15 mouse cellular contexts compared by ENCODE assay signal in genomic region chr6:118753787-118754186, GRCm38 (mm10).
DNase-seq lines count a peak whose midpoint lies in the region; ATAC-seq lines count a peak whose summit lies in the region.
"Had no signal": no experiment of that assay in that cellular context is flagged by ENCODE, and none has a peak within 500 bp of the region (broad histone marks: within the 10 kb centered on the region; RNA-seq: fewer than 3 reads in every experiment).

No protein-coding gene starts in this region.

- WGBS in forebrain, embryonic 13.5 days: 78% methylated on average over 8 of the region's 8 CpGs
- WGBS in forebrain, embryonic 11.5 days: 84% methylated on average over 8 of the region's 8 CpGs
- WGBS in liver, embryonic 12.5 days (ENCODE audit: insufficient replicate concordance): 85% methylated on average over 8 of the region's 8 CpGs

- H3K36me3 ChIP-seq in forebrain, embryonic 13.5 days (ENCODE audit: poor library complexity, severe bottlenecking): no peaks in the 10 kb centered on the region
- no peaks in the 10 kb centered on the region for H3K36me3 ChIP-seq in forebrain, embryonic 11.5 days (ENCODE audit: control insufficient read depth, insufficient read depth, low read length)
- no peaks in the 10 kb centered on the region for H3K36me3 ChIP-seq in liver, embryonic 12.5 days
- H3K36me3 ChIP-seq: stomach, embryonic 15.5 days had no signal

- no peaks in the 10 kb centered on the region for H3K9me3 ChIP-seq in forebrain, embryonic 13.5 days (replicated peaks)
- no peaks in the 10 kb centered on the region for H3K9me3 ChIP-seq in forebrain, embryonic 11.5 days (ENCODE audit: control insufficient read depth, low read length)
- no peaks in the 10 kb centered on the region for H3K9me3 ChIP-seq in liver, embryonic 12.5 days (replicated peaks)
- H3K9me3 ChIP-seq: heart, embryonic 13.5 days; limb, embryonic 10.5 days; stomach, embryonic 15.5 days had no signal

- ATAC-seq in forebrain, embryonic 13.5 days: peak; percentile 62; the same call in 1 of the 2 replicates
- ATAC-seq in forebrain, embryonic 11.5 days (replicated peaks; ENCODE audit: low FRiP score): no peak
- ATAC-seq in liver, embryonic 12.5 days: no peak

- H3K27ac ChIP-seq in forebrain, embryonic 13.5 days: peak overlapping the region; percentile 32; the same call in 1 of the 2 replicates
- H3K27ac ChIP-seq in forebrain, embryonic 11.5 days (ENCODE audit: low read depth, low read length): no peak overlapping the region
- peak overlapping the region; percentile 57 for H3K27ac ChIP-seq in liver, embryonic 12.5 days
- H3K27ac ChIP-seq: heart, embryonic 13.5 days; kidney, postnatal 0 days; limb, embryonic 10.5 days; stomach, embryonic 15.5 days had no signal

- no peak overlapping the region for H3K4me2 ChIP-seq in forebrain, embryonic 13.5 days
- no peak overlapping the region for H3K4me2 ChIP-seq in forebrain, embryonic 11.5 days (ENCODE audit: low read depth, low read length, severe bottlenecking)
- no peak overlapping the region for H3K4me2 ChIP-seq in liver, embryonic 12.5 days
- H3K4me2 ChIP-seq: heart, embryonic 13.5 days; stomach, embryonic 15.5 days had no signal

- no peak overlapping the region for H3K9ac ChIP-seq in forebrain, embryonic 13.5 days
- no peak overlapping the region for H3K9ac ChIP-seq in forebrain, embryonic 11.5 days (ENCODE audit: low read length)
- H3K9ac ChIP-seq in liver, embryonic 12.5 days: no peak overlapping the region
- H3K9ac ChIP-seq: heart, embryonic 13.5 days; stomach, embryonic 15.5 days had no signal

- no peaks in the 10 kb centered on the region for H3K27me3 ChIP-seq in forebrain, embryonic 13.5 days
- H3K27me3 ChIP-seq in forebrain, embryonic 11.5 days (ENCODE audit: control insufficient read depth, insufficient read depth, low read length): no peaks in the 10 kb centered on the region
- H3K27me3 ChIP-seq in liver, embryonic 12.5 days (replicated peaks): no peaks in the 10 kb centered on the region
- H3K27me3 ChIP-seq: heart, embryonic 13.5 days; stomach, embryonic 15.5 days had no signal

- DNase-seq in forebrain, embryonic 11.5 days (ENCODE audit: low spot score): no peak
- no peak for DNase-seq in liver
- DNase-seq in cerebellum, adult 8-10 months: peak; percentile 92
- DNase-seq in layer of hippocampus, adult 9-11 months: peak; percentile 52
- DNase-seq in spleen, postnatal 14 days (ENCODE audit: low spot score in 2 of 2): no peak
- no peak for DNase-seq in urinary bladder, postnatal 36 days (ENCODE audit: low spot score in 2 of 2)
- DNase-seq: adrenal gland, postnatal 25 days; gastrocnemius, postnatal 25 days; midbrain, embryonic 14.5 days had no signal

- H3K4me1 ChIP-seq in forebrain, embryonic 13.5 days: peaks cover 17% of the 10 kb centered on the region; the same call in 1 of the 2 replicates
- no peaks in the 10 kb centered on the region for H3K4me1 ChIP-seq in forebrain, embryonic 11.5 days (replicated peaks; ENCODE audit: control insufficient read depth, insufficient read depth, low read length)
- peaks cover 67% of the 10 kb centered on the region for H3K4me1 ChIP-seq in liver, embryonic 12.5 days
- H3K4me1 ChIP-seq: stomach, embryonic 15.5 days had no signal

- no peak overlapping the region for H3K4me3 ChIP-seq in forebrain, embryonic 13.5 days
- H3K4me3 ChIP-seq in forebrain, embryonic 11.5 days (ENCODE audit: low read depth, low read length): no peak overlapping the region
- no peak overlapping the region for H3K4me3 ChIP-seq in liver, embryonic 12.5 days
- H3K4me3 ChIP-seq: heart, embryonic 13.5 days; limb, embryonic 10.5 days; stomach, embryonic 15.5 days had no signal

Comparison
In these comparisons a context has a peak if more than half of its experiments do, and no peak if none do; other contexts are left out.
1. DNase-seq: peak in cerebellum, adult 8-10 months (single experiment) and layer of hippocampus, adult 9-11 months (single experiment); none in forebrain, embryonic 11.5 days (single experiment), liver (single experiment), spleen, postnatal 14 days (0 of 2) and urinary bladder, postnatal 36 days (0 of 2).